Mouse (Mus musculus) MEL (cell line): ENCODE data around the gene Folr2. TPM values are rescaled to one million over a fixed set of nuclear protein-coding genes. Genes with fewer than 3 reads are reported as not detected.

Experiments used
- DNase-seq: peaks from one replicate; pipeline ENCODE4 v3.0.0; 2011; ENCODE audit warnings: low read depth, low spot score
- H3K27ac ChIP-seq: 2 replicates; pipeline ENCODE4 v1.5.1; 2012; ENCODE audit warnings: low read depth, mild to moderate bottlenecking, control low read depth, low read length, moderate library complexity; ENCODE audit not compliant: control insufficient read depth
- H3K27me3 ChIP-seq, 2 experiments: fragments of 150-350 bp in 1 of 2; sonication (generic) in 1 of 2; 2 replicates each; pipeline ENCODE4 v1.6.1; 2012; ENCODE audit warnings: low read length in 2 of 2, mild to moderate bottlenecking in 2 of 2, improper control_type of control experiment in 1 of 2, moderate library complexity in 1 of 2; ENCODE audit not compliant: insufficient read depth in 2 of 2, control insufficient read depth in 1 of 2
- H3K36me3 ChIP-seq, 2 experiments: 2 replicates each; pipeline ENCODE4 v1.6.1; 2012 to 2014; ENCODE audit warnings: low read length in 2 of 2, improper control_type of control experiment in 1 of 2, inconsistent platforms in 1 of 2, mild to moderate bottlenecking in 1 of 2; ENCODE audit not compliant: insufficient read depth in 2 of 2, control insufficient read depth in 1 of 2
- H3K4me1 ChIP-seq, 2 experiments: fragments of 150-350 bp in 1 of 2; sonication (generic) in 1 of 2; 2 replicates each; pipeline ENCODE4 v1.6.1; 2012; ENCODE audit warnings: low read length in 2 of 2, improper control_type of control experiment in 1 of 2, mild to moderate bottlenecking in 1 of 2; ENCODE audit not compliant: insufficient read depth in 2 of 2, control insufficient read depth in 1 of 2
- H3K4me3 ChIP-seq, 2 experiments: fragments of 150-350 bp in 1 of 2; sonication (generic) in 1 of 2; 2 replicates each; pipeline ENCODE4 v1.5.1; 2012; ENCODE audit warnings: low read depth in 2 of 2, low read length in 2 of 2, mild to moderate bottlenecking in 2 of 2, moderate library complexity in 2 of 2, control low read depth in 1 of 2, improper control_type of control experiment in 1 of 2; ENCODE audit not compliant: control insufficient read depth in 1 of 2, insufficient read depth in 1 of 2
- H3K79me2 ChIP-seq: 2 replicates; pipeline ENCODE4 v1.6.1; 2012; ENCODE audit warnings: mild to moderate bottlenecking, low read length, moderate library complexity; ENCODE audit not compliant: control insufficient read depth, poor library complexity, insufficient read depth
- H3K9ac ChIP-seq: 2 replicates; pipeline ENCODE4 v1.6.1; 2012; ENCODE audit warnings: low read depth, mild to moderate bottlenecking, control low read depth, low read length, moderate library complexity; ENCODE audit not compliant: control insufficient read depth, poor library complexity, severe bottlenecking
- H3K9me3 ChIP-seq: fragments of 150-350 bp; sonication (generic); replicated peaks from 2 replicates; pipeline ENCODE4 v1.6.1; 2012; ENCODE audit warnings: mild to moderate bottlenecking, low read length, improper control_type of control experiment, moderate library complexity; ENCODE audit not compliant: insufficient read depth
- BHLHE40 ChIP-seq: IDR thresholded peaks from 2 replicates; pipeline ENCODE4 v1.6.1; 2012; ENCODE audit warnings: low read depth, mild to moderate bottlenecking, inconsistent platforms, low read length, improper control_type of control experiment, borderline replicate concordance
- CHD1 ChIP-seq: IDR thresholded peaks from 2 replicates; pipeline ENCODE4 v1.6.1; 2012; ENCODE audit warnings: low read depth, mild to moderate bottlenecking, inconsistent platforms, low read length, improper control_type of control experiment
- CHD2 ChIP-seq: IDR thresholded peaks from 2 replicates; pipeline ENCODE4 v1.6.1; 2011; ENCODE audit warnings: low read length, improper control_type of control experiment
- CTCF ChIP-seq, 3 experiments: IDR thresholded peaks in 2 of 3; conservative IDR thresholded peaks in 1 of 3; 2 replicates each; pipeline ENCODE4 v1.5.1; 2011 to 2012; ENCODE audit warnings: low read length in 3 of 3, low read depth in 2 of 3, mild to moderate bottlenecking in 2 of 3, improper control_type of control experiment in 1 of 3, inconsistent platforms in 1 of 3, mixed read lengths in 1 of 3, moderate library complexity in 1 of 3; ENCODE audit not compliant: control insufficient read depth in 1 of 3, insufficient read depth in 1 of 3, poor library complexity in 1 of 3, severe bottlenecking in 1 of 3
- ETS1 ChIP-seq: IDR thresholded peaks from 2 replicates; pipeline ENCODE4 v1.6.1; 2012; ENCODE audit warnings: low read depth, mild to moderate bottlenecking, inconsistent platforms, low read length, improper control_type of control experiment, moderate library complexity
- GATA1 ChIP-seq: IDR thresholded peaks from 2 replicates; pipeline ENCODE4 v1.6.1; 2011; ENCODE audit warnings: low read depth, low read length, improper control_type of control experiment
- HCFC1 ChIP-seq: IDR thresholded peaks from 2 replicates; pipeline ENCODE4 v1.6.1; 2012; ENCODE audit warnings: low read depth, mild to moderate bottlenecking, inconsistent platforms, low read length, improper control_type of control experiment, moderate library complexity
- JUND ChIP-seq: IDR thresholded peaks from 2 replicates; pipeline ENCODE4 v1.6.1; 2011; ENCODE audit warnings: low read depth, mild to moderate bottlenecking, improper control_type of control experiment, low read length
- KAT2A ChIP-seq: conservative IDR thresholded peaks from 2 replicates; pipeline ENCODE4 v1.6.1; 2012; ENCODE audit warnings: low read depth, low read length, improper control_type of control experiment, inconsistent platforms
- MAFK ChIP-seq: IDR thresholded peaks from 2 replicates; pipeline ENCODE4 v1.6.1; 2011; ENCODE audit warnings: low read depth, mild to moderate bottlenecking, low read length, improper control_type of control experiment, borderline replicate concordance
- MAX ChIP-seq: IDR thresholded peaks from 2 replicates; pipeline ENCODE4 v1.6.1; 2011; ENCODE audit warnings: low read length, improper control_type of control experiment
- MAZ ChIP-seq: IDR thresholded peaks from 2 replicates; pipeline ENCODE4 v1.6.1; 2012; ENCODE audit warnings: low read depth, mild to moderate bottlenecking, inconsistent platforms, low read length, improper control_type of control experiment
- MXI1 ChIP-seq: IDR thresholded peaks from 2 replicates; pipeline ENCODE4 v1.6.1; 2011; ENCODE audit warnings: mild to moderate bottlenecking, low read depth, low read length, improper control_type of control experiment
- MYB ChIP-seq: IDR thresholded peaks from 2 replicates; pipeline ENCODE4 v1.6.1; 2011; ENCODE audit warnings: mild to moderate bottlenecking, low read depth, low read length, improper control_type of control experiment
- MYC ChIP-seq: IDR thresholded peaks from 2 replicates; pipeline ENCODE4 v1.6.1; 2011; ENCODE audit warnings: low read depth, mild to moderate bottlenecking, low read length, improper control_type of control experiment, moderate library complexity
- NRF1 ChIP-seq: IDR thresholded peaks from 2 replicates; pipeline ENCODE4 v1.6.1; 2014; ENCODE audit warnings: low read depth, mild to moderate bottlenecking, inconsistent platforms, low read length, improper control_type of control experiment, moderate library complexity; ENCODE audit not compliant: poor library complexity, insufficient read depth, severe bottlenecking
- POLR2A ChIP-seq, 2 experiments: IDR thresholded peaks; 2 replicates each; pipeline ENCODE4 v1.6.1; 2011 to 2012; ENCODE audit warnings: low read length in 2 of 2, mild to moderate bottlenecking in 2 of 2, control low read depth in 1 of 2, improper control_type of control experiment in 1 of 2, low read depth in 1 of 2, moderate library complexity in 1 of 2; ENCODE audit not compliant: control insufficient read depth in 1 of 2, insufficient read depth in 1 of 2, poor library complexity in 1 of 2
- POLR2AphosphoS2 ChIP-seq: IDR thresholded peaks from 2 replicates; pipeline ENCODE4 v1.6.1; 2011; ENCODE audit warnings: low read length, improper control_type of control experiment
- POLR2AphosphoS5 ChIP-seq: IDR thresholded peaks from 2 replicates; pipeline ENCODE4 v1.6.1; 2012; ENCODE audit warnings: low read depth, borderline replicate concordance, mild to moderate bottlenecking, inconsistent platforms, low read length, moderate library complexity, mixed read lengths
- RAD21 ChIP-seq: IDR thresholded peaks from 2 replicates; pipeline ENCODE4 v1.6.1; 2011; ENCODE audit warnings: mild to moderate bottlenecking, low read depth, low read length, improper control_type of control experiment
- RCOR1 ChIP-seq: IDR thresholded peaks from 2 replicates; pipeline ENCODE4 v1.6.1; 2012; ENCODE audit warnings: low read depth, mild to moderate bottlenecking, inconsistent platforms, low read length, improper control_type of control experiment
- TAL1 ChIP-seq: IDR thresholded peaks from 2 replicates; pipeline ENCODE4 v1.6.1; 2012; ENCODE audit warnings: mild to moderate bottlenecking, inconsistent platforms, low read length, moderate library complexity, mixed read lengths
- USF1 ChIP-seq: IDR thresholded peaks from 2 replicates; pipeline ENCODE4 v1.6.1; 2014; ENCODE audit warnings: low read depth, mild to moderate bottlenecking, inconsistent platforms, low read length, improper control_type of control experiment, moderate library complexity
- ZC3H11A ChIP-seq: IDR thresholded peaks from 2 replicates; pipeline ENCODE4 v1.6.1; 2012; ENCODE audit warnings: low read depth, mild to moderate bottlenecking, inconsistent platforms, low read length, improper control_type of control experiment
- polyA plus RNA-seq, 2 experiments: library from polyadenylated mRNA; stranded (reverse) in 1 of 2; unstranded in 1 of 2; fragments of >175 nt in 1 of 2; fragments of >200 nt in 1 of 2; gene quantifications; 2 replicates each; pipeline versions ENCODE4 v1.2.1 to v1.2.4; 2012; ENCODE audit warnings: low replicate concordance in 2 of 2, low read depth in 1 of 2; ENCODE audit not compliant: insufficient read length in 2 of 2, insufficient read depth in 1 of 2, missing spikeins in 1 of 2
- total RNA-seq: library from RNA; depleted of rRNA; stranded (reverse); fragments of 300-350 nt; gene quantifications from 2 replicates; pipeline ENCODE4 v1.2.3, GENCODE M21; 2012

Folr2 gene
- total and polyA plus RNA-seq, 3 experiments = not detected

DNA sequence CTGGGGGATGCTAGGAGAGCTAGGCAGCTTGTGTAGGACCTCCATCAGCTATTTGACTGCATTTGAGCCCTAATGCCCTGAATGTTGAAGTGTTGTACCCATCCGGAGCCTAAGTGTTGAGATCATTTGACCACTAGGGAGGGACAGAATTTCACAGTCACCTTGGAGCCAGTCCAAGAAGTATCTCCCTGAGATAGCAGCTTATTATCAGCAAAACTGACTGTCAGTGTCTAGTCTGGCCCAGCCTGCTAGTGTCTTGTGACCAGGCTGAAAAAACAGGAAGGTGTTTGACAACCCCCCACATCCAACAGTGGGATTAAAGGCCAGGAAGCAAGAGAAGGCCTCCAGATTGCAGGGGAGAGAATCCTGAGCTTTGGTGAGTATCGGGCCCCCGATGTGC is 14.3 kb upstream of the Folr2 start:
- H3K36me3 ChIP-seq = no peaks in the 10 kb centered on the region
- no peak for DNase-seq
- no peak overlapping the region for H3K27ac ChIP-seq
- H3K9me3 ChIP-seq = no peaks in the 10 kb centered on the region
- no peak overlapping the region for H3K4me3 ChIP-seq
- no peaks in the 10 kb centered on the region for H3K4me1 ChIP-seq
- H3K79me2 ChIP-seq = no peaks in the 10 kb centered on the region
- TF ChIP-seq CTCF (IDR thresholded peaks at IDR 0.05 in 2 of 3, conservative IDR thresholded peaks at IDR 0.05 in 1 of 3; ENCODE audit: control insufficient read depth in 1 of 3, insufficient read depth in 1 of 3, low read depth in 2 of 3, low read length in 3 of 3, poor library complexity in 1 of 3, severe bottlenecking in 1 of 3) (no peak), HCFC1 (no peak), USF1 (no peak), MXI1 (no peak), MAX (no peak), GATA1 (no peak), ETS1 (no peak), CHD2 (no peak), POLR2A (IDR thresholded peaks at IDR 0.05; ENCODE audit: control insufficient read depth in 1 of 2, insufficient read depth in 1 of 2, low read depth in 1 of 2, low read length in 2 of 2, poor library complexity in 1 of 2) (no peak), NRF1 (no peak), JUND (no peak), KAT2A (no peak)
- TF ChIP-seq, all 39 proteins: peak for 0
- Histone ChIP-seq H3K9ac (no peak overlapping the region), H3K27me3 (no peaks in the 10 kb centered on the region; a peak in 2 of 4 replicates)

DNA sequence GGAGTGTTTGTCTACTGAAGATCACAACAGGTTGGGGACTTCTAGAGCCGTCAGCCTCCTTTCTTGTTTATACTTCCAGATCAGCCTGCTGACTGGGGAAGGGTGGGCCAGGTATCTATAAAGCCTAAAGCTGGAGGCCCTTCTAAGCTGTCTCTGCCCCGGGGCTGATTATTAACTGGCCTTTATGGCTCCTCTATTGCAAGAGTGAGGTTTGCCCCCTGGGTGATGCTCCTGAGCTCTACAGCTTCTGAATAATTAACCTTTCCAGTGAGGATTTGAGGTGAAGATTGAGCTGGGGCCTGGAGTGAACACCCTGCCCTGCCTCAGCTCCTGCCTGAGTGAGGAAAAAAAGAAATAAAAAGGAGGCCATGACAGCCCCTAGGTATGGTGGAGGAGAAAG is 13.6 kb upstream of the Folr2 start, which contains the start of gene Folr1:
Gene Folr1, minus strand, starts transcription at position 160 of the 400 bp plus-strand sequence.
- Histone ChIP-seq H3K9me3 (no peaks in the 10 kb centered on the region), H3K4me1 (no peaks in the 10 kb centered on the region), H3K4me3 (no peak within 1 kb of the TSS)
- no peak for DNase-seq
- TF ChIP-seq MAFK (no peak), MAZ (no peak), POLR2AphosphoS2 (no peak), MAX (no peak)
- TF ChIP-seq, all 39 proteins: peak for 0
- Histone ChIP-seq H3K27me3 (no peaks in the 10 kb centered on the region; a peak in 2 of 4 replicates), H3K27ac (no peak within 1 kb of the TSS), H3K36me3 (no peaks in the 10 kb centered on the region), H3K9ac (no peak within 1 kb of the TSS), H3K79me2 (no peaks in the 10 kb centered on the region)

DNA sequence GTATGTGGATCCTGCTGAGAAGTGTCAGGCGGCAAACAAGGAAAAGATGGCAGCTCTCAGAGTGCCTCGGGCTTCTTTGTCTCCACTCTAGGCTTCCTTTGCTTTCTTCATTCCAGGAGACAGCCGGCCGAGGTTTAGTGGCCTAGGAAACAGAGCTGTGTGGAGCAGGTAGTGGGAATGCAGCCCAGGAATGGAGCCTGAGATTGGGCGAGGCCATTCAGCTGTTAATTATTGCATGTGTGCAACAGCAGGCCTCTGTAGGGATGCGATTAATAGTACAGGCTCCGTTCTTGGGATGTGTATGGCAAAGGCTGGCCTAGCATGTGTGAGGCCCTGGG is 12.1 kb upstream of the Folr2 start:
- Histone ChIP-seq H3K27ac (no peak overlapping the region), H3K9me3 (no peaks in the 10 kb centered on the region), H3K9ac (no peak overlapping the region), H3K27me3 (no peaks in the 10 kb centered on the region; a peak in 1 of 4 replicates), H3K4me3 (no peak overlapping the region), H3K4me1 (no peaks in the 10 kb centered on the region), H3K36me3 (no peaks in the 10 kb centered on the region), H3K79me2 (no peaks in the 10 kb centered on the region)
- no peak for DNase-seq
- no peak for TF ChIP-seq POLR2A (IDR thresholded peaks at IDR 0.05; ENCODE audit: control insufficient read depth in 1 of 2, insufficient read depth in 1 of 2, low read depth in 1 of 2, low read length in 2 of 2, poor library complexity in 1 of 2)
- TF ChIP-seq RAD21 = no peak
- no peak for TF ChIP-seq MAFK
- no peak for TF ChIP-seq POLR2AphosphoS5
- no peak for TF ChIP-seq CHD2
- TF ChIP-seq JUND = no peak
- no peak for TF ChIP-seq TAL1
- TF ChIP-seq CHD1 = no peak
- TF ChIP-seq MAZ = no peak
- TF ChIP-seq ETS1 = no peak
- TF ChIP-seq ZC3H11A = no peak
- no peak for TF ChIP-seq CTCF (IDR thresholded peaks at IDR 0.05 in 2 of 3, conservative IDR thresholded peaks at IDR 0.05 in 1 of 3; ENCODE audit: control insufficient read depth in 1 of 3, insufficient read depth in 1 of 3, low read depth in 2 of 3, low read length in 3 of 3, poor library complexity in 1 of 3, severe bottlenecking in 1 of 3)
- no peak for TF ChIP-seq MYB
- no peak for TF ChIP-seq GATA1
- no peak for TF ChIP-seq RCOR1
- TF ChIP-seq MYC = no peak
- TF ChIP-seq BHLHE40 = no peak
